20 mouse cellular contexts compared by ENCODE assay signal in the genomic region with DNA sequence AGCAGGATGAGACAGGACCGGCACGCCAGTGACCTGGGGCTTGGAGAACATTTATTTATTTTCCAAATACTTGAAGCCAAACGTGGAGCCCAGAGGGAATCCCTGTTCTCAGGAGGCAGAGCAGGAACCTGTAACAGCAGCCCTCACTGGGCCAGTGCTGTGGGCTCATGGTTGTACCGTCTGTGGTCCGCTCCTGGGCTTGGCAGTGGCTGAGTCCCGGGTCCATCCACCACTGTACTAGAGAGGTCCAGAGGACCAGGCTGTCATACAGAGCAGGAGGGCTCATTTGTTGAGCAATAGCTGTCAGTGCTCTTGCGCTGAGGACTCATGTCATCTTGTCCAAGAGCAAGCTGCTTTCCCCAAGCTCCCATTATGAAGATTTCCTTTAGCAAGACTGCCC. TPM values are rescaled to one million over a fixed set of nuclear protein-coding genes. Genes with fewer than 3 reads are reported as not detected.
DNase-seq lines count a peak whose midpoint lies in the region; ATAC-seq and TF ChIP-seq lines count a peak whose summit lies in the region.
"Had no signal": no experiment of that assay in that cellular context is flagged by ENCODE, and none has a peak within 500 bp of the region (broad histone marks: within the 10 kb centered on the region; RNA-seq: fewer than 3 reads in every experiment).

No protein-coding gene starts in this region.

- H3K4me2 ChIP-seq in forebrain, embryonic 16.5 days (ENCODE audit: low read length): no peak overlapping the region
- H3K4me2 ChIP-seq in forebrain, embryonic 13.5 days: no peak overlapping the region
- no peak overlapping the region for H3K4me2 ChIP-seq in hindbrain, postnatal 0 days (ENCODE audit: low read depth, low read length)
- no peak overlapping the region for H3K4me2 ChIP-seq in hindbrain, embryonic 13.5 days
- H3K4me2 ChIP-seq in embryonic facial prominence, embryonic 13.5 days: no peak overlapping the region
- no peak overlapping the region for H3K4me2 ChIP-seq in limb, embryonic 14.5 days (replicated peaks; ENCODE audit: low read depth, low read length, severe bottlenecking)
- no peak overlapping the region for H3K4me2 ChIP-seq in neural tube, embryonic 15.5 days
- H3K4me2 ChIP-seq: heart, embryonic 12.5 days; hindbrain, embryonic 15.5 days; liver, embryonic 11.5 days; midbrain, embryonic 12.5 days had no signal

- H3K4me3 ChIP-seq in forebrain, embryonic 16.5 days (replicated peaks; ENCODE audit: low read length): no peak overlapping the region
- no peak overlapping the region for H3K4me3 ChIP-seq in forebrain, embryonic 13.5 days
- no peak overlapping the region for H3K4me3 ChIP-seq in hindbrain, postnatal 0 days (ENCODE audit: low read length)
- no peak overlapping the region for H3K4me3 ChIP-seq in hindbrain, embryonic 13.5 days
- H3K4me3 ChIP-seq in embryonic facial prominence, embryonic 13.5 days: no peak overlapping the region
- H3K4me3 ChIP-seq in limb, embryonic 14.5 days (replicated peaks; ENCODE audit: low read length): no peak overlapping the region
- H3K4me3 ChIP-seq in neural tube, embryonic 15.5 days (replicated peaks): no peak overlapping the region
- H3K4me3 ChIP-seq: heart, embryonic 12.5 days; hindbrain, embryonic 15.5 days; midbrain, embryonic 12.5 days had no signal

- H3K9me3 ChIP-seq in forebrain, embryonic 16.5 days (ENCODE audit: control insufficient read depth, low read length): no peaks in the 10 kb centered on the region
- H3K9me3 ChIP-seq in forebrain, embryonic 13.5 days (replicated peaks): no peaks in the 10 kb centered on the region
- no peaks in the 10 kb centered on the region for H3K9me3 ChIP-seq in hindbrain, postnatal 0 days (ENCODE audit: low read length)
- no peaks in the 10 kb centered on the region for H3K9me3 ChIP-seq in hindbrain, embryonic 13.5 days
- no peaks in the 10 kb centered on the region for H3K9me3 ChIP-seq in embryonic facial prominence, embryonic 13.5 days
- H3K9me3 ChIP-seq in limb, embryonic 14.5 days (ENCODE audit: control insufficient read depth, low read length): no peaks in the 10 kb centered on the region
- no peaks in the 10 kb centered on the region for H3K9me3 ChIP-seq in neural tube, embryonic 15.5 days (replicated peaks)
- H3K9me3 ChIP-seq: hindbrain, embryonic 15.5 days; midbrain, embryonic 12.5 days had no signal

- no peak for TF ChIP-seq CTCF in hindbrain, postnatal 0 days (IDR thresholded peaks at IDR 0.05; ENCODE audit: low read depth)

- WGBS in forebrain, embryonic 16.5 days: 77% methylated on average over 7 of the region's 7 CpGs
- WGBS in forebrain, embryonic 13.5 days: 88% methylated on average over 7 of the region's 7 CpGs
- WGBS in hindbrain, postnatal 0 days: 57% methylated on average over 7 of the region's 7 CpGs
- WGBS in hindbrain, embryonic 13.5 days: 70% methylated on average over 7 of the region's 7 CpGs
- WGBS in embryonic facial prominence, embryonic 13.5 days: 65% methylated on average over 7 of the region's 7 CpGs
- whole genome bisulfite sequencing in limb, embryonic 14.5 days: 60% methylated on average over 7 of the region's 7 CpGs
- WGBS in neural tube, embryonic 15.5 days: 79% methylated on average over 7 of the region's 7 CpGs

- DNase-seq in hindbrain, postnatal 0 days (ENCODE audit: low spot score): no peak
- DNase-seq in limb, embryonic 14.5 days (ENCODE audit: low spot score): no peak
- no peak for DNase-seq in right cerebral cortex, postnatal 4 days
- DNase-seq: adrenal gland, postnatal 10 days; cerebellum, adult 18-20 months; cerebellum, postnatal 36 days; kidney, adult 2 months; kidney, postnatal 36 days; lung, adult 2 months; thymus, postnatal 4 days had no signal

- no peak overlapping the region for H3K9ac ChIP-seq in forebrain, embryonic 16.5 days (replicated peaks; ENCODE audit: low read depth, low read length)
- H3K9ac ChIP-seq in forebrain, embryonic 13.5 days: no peak overlapping the region
- no peak overlapping the region for H3K9ac ChIP-seq in hindbrain, postnatal 0 days (replicated peaks; ENCODE audit: low read length)
- H3K9ac ChIP-seq in hindbrain, embryonic 13.5 days: no peak overlapping the region
- peak overlapping the region; percentile 44 for H3K9ac ChIP-seq in embryonic facial prominence, embryonic 13.5 days
- no peak overlapping the region for H3K9ac ChIP-seq in limb, embryonic 14.5 days (ENCODE audit: low read depth, low read length, severe bottlenecking)
- H3K9ac ChIP-seq in neural tube, embryonic 15.5 days (replicated peaks): no peak overlapping the region
- H3K9ac ChIP-seq: heart, embryonic 12.5 days; hindbrain, embryonic 15.5 days; midbrain, embryonic 12.5 days had no signal

- TF ChIP-seq POLR2A in limb, embryonic 14.5 days (IDR thresholded peaks at IDR 0.05; ENCODE audit: borderline replicate concordance, extremely low read depth, insufficient read depth, insufficient read length): no peak

- peaks cover 16% of the 10 kb centered on the region for H3K4me1 ChIP-seq in forebrain, embryonic 16.5 days (replicated peaks; ENCODE audit: control insufficient read depth, insufficient read depth, low read length)
- peaks cover 35% of the 10 kb centered on the region for H3K4me1 ChIP-seq in forebrain, embryonic 13.5 days
- H3K4me1 ChIP-seq in hindbrain, postnatal 0 days (ENCODE audit: insufficient read depth, low read length): 0 out of 2 replicates have a peak, but pooled peaks cover 3% of the 10 kb centered on the region
- peaks cover 10% of the 10 kb centered on the region; the same call in 1 of the 2 replicates for H3K4me1 ChIP-seq in hindbrain, embryonic 13.5 days (replicated peaks)
- peaks cover 65% of the 10 kb centered on the region for H3K4me1 ChIP-seq in embryonic facial prominence, embryonic 13.5 days
- peaks cover 61% of the 10 kb centered on the region for H3K4me1 ChIP-seq in limb, embryonic 14.5 days (ENCODE audit: control insufficient read depth, insufficient read depth, low read length)
- H3K4me1 ChIP-seq in neural tube, embryonic 15.5 days: no peaks in the 10 kb centered on the region

- ATAC-seq in forebrain, embryonic 16.5 days: no peak
- no peak for ATAC-seq in forebrain, embryonic 13.5 days
- ATAC-seq in hindbrain, postnatal 0 days: no peak
- no peak for ATAC-seq in hindbrain, embryonic 13.5 days (ENCODE audit: low FRiP score)
- no peak for ATAC-seq in embryonic facial prominence, embryonic 13.5 days (ENCODE audit: insufficient number of reproducible peaks, insufficient read depth, low FRiP score, low TSS enrichment, low read depth)
- no peak for ATAC-seq in limb, embryonic 14.5 days (ENCODE audit: low FRiP score, low read depth)
- ATAC-seq in neural tube, embryonic 15.5 days (ENCODE audit: low FRiP score): no peak

- H3K27me3 ChIP-seq in forebrain, embryonic 16.5 days (replicated peaks; ENCODE audit: control insufficient read depth, insufficient read depth, low read length): no peaks in the 10 kb centered on the region
- H3K27me3 ChIP-seq in forebrain, embryonic 13.5 days: no peaks in the 10 kb centered on the region
- H3K27me3 ChIP-seq in hindbrain, postnatal 0 days (ENCODE audit: insufficient read depth, low read length): no peaks in the 10 kb centered on the region
- H3K27me3 ChIP-seq in hindbrain, embryonic 13.5 days: no peaks in the 10 kb centered on the region
- H3K27me3 ChIP-seq in embryonic facial prominence, embryonic 13.5 days: no peaks in the 10 kb centered on the region
- H3K27me3 ChIP-seq in limb, embryonic 14.5 days (ENCODE audit: control insufficient read depth, insufficient read depth, low read length): no peaks in the 10 kb centered on the region
- no peaks in the 10 kb centered on the region for H3K27me3 ChIP-seq in neural tube, embryonic 15.5 days (replicated peaks)
- H3K27me3 ChIP-seq: heart, embryonic 12.5 days; hindbrain, embryonic 15.5 days; midbrain, embryonic 12.5 days had no signal

- H3K36me3 ChIP-seq in forebrain, embryonic 16.5 days (ENCODE audit: control insufficient read depth, insufficient read depth): no peaks in the 10 kb centered on the region
- H3K36me3 ChIP-seq in forebrain, embryonic 13.5 days (ENCODE audit: poor library complexity, severe bottlenecking): no peaks in the 10 kb centered on the region
- H3K36me3 ChIP-seq in hindbrain, postnatal 0 days (ENCODE audit: insufficient read depth, low read length): no peaks in the 10 kb centered on the region
- H3K36me3 ChIP-seq in hindbrain, embryonic 13.5 days: no peaks in the 10 kb centered on the region
- H3K36me3 ChIP-seq in embryonic facial prominence, embryonic 13.5 days: peaks cover 21% of the 10 kb centered on the region
- peaks cover 19% of the 10 kb centered on the region for H3K36me3 ChIP-seq in limb, embryonic 14.5 days (ENCODE audit: control insufficient read depth, insufficient read depth, low read length)
- H3K36me3 ChIP-seq in neural tube, embryonic 15.5 days: no peaks in the 10 kb centered on the region
- H3K36me3 ChIP-seq: hindbrain, embryonic 15.5 days; midbrain, embryonic 12.5 days had no signal

- H3K27ac ChIP-seq in forebrain, embryonic 16.5 days (ENCODE audit: low read length): peak overlapping the region; percentile 44
- H3K27ac ChIP-seq in forebrain, embryonic 13.5 days: no peak overlapping the region
- peak overlapping the region; percentile 51; the same call in 1 of the 2 replicates for H3K27ac ChIP-seq in hindbrain, postnatal 0 days
- no peak overlapping the region for H3K27ac ChIP-seq in hindbrain, embryonic 13.5 days
- H3K27ac ChIP-seq in embryonic facial prominence, embryonic 13.5 days: peak overlapping the region; percentile 94
- peak overlapping the region; percentile 67 for H3K27ac ChIP-seq in limb, embryonic 14.5 days (replicated peaks; ENCODE audit: low read depth, low read length)
- no peak overlapping the region for H3K27ac ChIP-seq in neural tube, embryonic 15.5 days (replicated peaks)
- H3K27ac ChIP-seq: macrophage; midbrain, embryonic 12.5 days had no signal

RNA-seq across cellular contexts. Expression of gene Prrx2, which starts 40.3 kb away (rescaled TPM):
- polyA plus RNA-seq in forebrain, embryonic 16.5 days (2015; fragmentation: Nextera tagmentation; extraction: Ambion mirVana): 1.9 and 4.0 TPM in 2 replicates
- polyA plus RNA-seq in forebrain, embryonic 13.5 days (2015; fragmentation: Nextera tagmentation; extraction: Ambion mirVana): 1.8 and 3.0 TPM in 2 replicates
- 6.7 and 7.2 TPM in 2 replicates for total RNA-seq in hindbrain, postnatal 0 days (2014; rRNA removed)
- polyA plus RNA-seq in hindbrain, postnatal 0 days (2015; fragmentation: Nextera tagmentation; extraction: Ambion mirVana): 5.0 and 5.6 TPM in 2 replicates
- 3.0 and 3.8 TPM in 2 replicates for polyA plus RNA-seq in hindbrain, embryonic 13.5 days (2015; fragmentation: Nextera tagmentation; extraction: Ambion mirVana)
- polyA plus RNA-seq in embryonic facial prominence, embryonic 13.5 days (2015; fragmentation: Nextera tagmentation; extraction: Ambion mirVana): 103 and 107 TPM in 2 replicates
- polyA plus RNA-seq in limb, embryonic 14.5 days (2012; rRNA removed): 176 and 268 TPM in 2 replicates
- 93.1 and 112 TPM in 2 replicates for polyA plus RNA-seq in limb, embryonic 14.5 days (2014; fragmentation: Nextera tagmentation; extraction: Ambion mirVana)
- polyA plus RNA-seq in neural tube, embryonic 15.5 days (2015; fragmentation: Nextera tagmentation; extraction: Ambion mirVana): 1.8 and 2.7 TPM in 2 replicates
- polyA plus RNA-seq: macrophage had no signal

RNA-seq across cellular contexts. Expression of gene Asb6, which starts 45.0 kb away (rescaled TPM):
- 41.2 and 47.2 TPM in 2 replicates for polyA plus RNA-seq in forebrain, embryonic 16.5 days (2015; fragmentation: Nextera tagmentation; extraction: Ambion mirVana)
- polyA plus RNA-seq in forebrain, embryonic 13.5 days (2015; fragmentation: Nextera tagmentation; extraction: Ambion mirVana): 39.4 and 43.4 TPM in 2 replicates
- total RNA-seq in hindbrain, postnatal 0 days (2014; rRNA removed): 49.1 and 53.5 TPM in 2 replicates
- polyA plus RNA-seq in hindbrain, postnatal 0 days (2015; fragmentation: Nextera tagmentation; extraction: Ambion mirVana): 36.6 and 37.4 TPM in 2 replicates
- 38.3 and 41.0 TPM in 2 replicates for polyA plus RNA-seq in hindbrain, embryonic 13.5 days (2015; fragmentation: Nextera tagmentation; extraction: Ambion mirVana)
- polyA plus RNA-seq in embryonic facial prominence, embryonic 13.5 days (2015; fragmentation: Nextera tagmentation; extraction: Ambion mirVana): 39.5 and 47.3 TPM in 2 replicates
- polyA plus RNA-seq in limb, embryonic 14.5 days (2012; rRNA removed): 36.8 and 48.7 TPM in 2 replicates
- polyA plus RNA-seq in limb, embryonic 14.5 days (2014; fragmentation: Nextera tagmentation; extraction: Ambion mirVana): 29.5 and 31.8 TPM in 2 replicates
- polyA plus RNA-seq in neural tube, embryonic 15.5 days (2015; fragmentation: Nextera tagmentation; extraction: Ambion mirVana): 40.7 and 44.0 TPM in 2 replicates

RNA-seq across cellular contexts. Expression of gene Ptges, which starts 54.6 kb away (rescaled TPM):
- polyA plus RNA-seq in forebrain, embryonic 16.5 days (2015; fragmentation: Nextera tagmentation; extraction: Ambion mirVana): 3.3 and 4.4 TPM in 2 replicates
- polyA plus RNA-seq in forebrain, embryonic 13.5 days (2015; fragmentation: Nextera tagmentation; extraction: Ambion mirVana): 1.5 and 2.1 TPM in 2 replicates
- total RNA-seq in hindbrain, postnatal 0 days (2014; rRNA removed): 3.6 and 13.3 TPM in 2 replicates
- polyA plus RNA-seq in hindbrain, postnatal 0 days (2015; fragmentation: Nextera tagmentation; extraction: Ambion mirVana): 8.4 and 9.0 TPM in 2 replicates
- 3.8 and 5.8 TPM in 2 replicates for polyA plus RNA-seq in hindbrain, embryonic 13.5 days (2015; fragmentation: Nextera tagmentation; extraction: Ambion mirVana)
- polyA plus RNA-seq in embryonic facial prominence, embryonic 13.5 days (2015; fragmentation: Nextera tagmentation; extraction: Ambion mirVana): 15.8 and 19.8 TPM in 2 replicates
- polyA plus RNA-seq in limb, embryonic 14.5 days (2012; rRNA removed): 16.4 and 22.7 TPM in 2 replicates
- 17.8 and 20.5 TPM in 2 replicates for polyA plus RNA-seq in limb, embryonic 14.5 days (2014; fragmentation: Nextera tagmentation; extraction: Ambion mirVana)
- 3.6 and 4.0 TPM in 2 replicates for polyA plus RNA-seq in neural tube, embryonic 15.5 days (2015; fragmentation: Nextera tagmentation; extraction: Ambion mirVana)

Comparison
In these comparisons a context has a peak if more than half of its experiments do, and no peak if none do; other contexts are left out.
1. H3K27ac ChIP-seq: peak in forebrain, embryonic 16.5 days (single experiment), hindbrain, postnatal 0 days (single experiment), embryonic facial prominence, embryonic 13.5 days (single experiment) and limb, embryonic 14.5 days (single experiment); none in forebrain, embryonic 13.5 days (single experiment), hindbrain, embryonic 13.5 days (single experiment) and neural tube, embryonic 15.5 days (single experiment).
2. RNA of gene Prrx2, which starts 40.3 kb away (polyA plus RNA-seq): 93.1 to 268 TPM in limb, embryonic 14.5 days and 103 to 107 TPM in embryonic facial prominence, embryonic 13.5 days; 5.0 to 5.6 TPM in hindbrain, postnatal 0 days, 3.0 to 3.8 TPM in hindbrain, embryonic 13.5 days, 1.8 to 2.7 TPM in neural tube, embryonic 15.5 days, 1.9 to 4.0 TPM in forebrain, embryonic 16.5 days and 1.8 to 3.0 TPM in forebrain, embryonic 13.5 days; every median in the first group is over 10 times any median in the second.